Comparison of ENCODE assay signal across 23 mouse cellular contexts in genomic region chr6:28860922-28861321, GRCm38 (mm10).
"Had no signal": no experiment of that assay in that cellular context is flagged by ENCODE, and none has a peak within 500 bp of the region (broad histone marks: within the 10 kb centered on the region; RNA-seq: fewer than 3 reads in every experiment).

No protein-coding gene starts in this region.

- ATAC-seq: hindbrain, embryonic 16.5 days; inflammation-experienced regulatory T-cells, adult 6 months; intestine, embryonic 15.5 days; intestine, postnatal 0 days; liver, embryonic 12.5 days had no signal

- H3K4me3 ChIP-seq: heart, embryonic 10.5 days; heart, embryonic 12.5 days; intestine, embryonic 15.5 days; limb, embryonic 13.5 days; limb, embryonic 15.5 days; liver, embryonic 12.5 days had no signal

- H3K36me3 ChIP-seq: heart, embryonic 10.5 days; heart, embryonic 12.5 days; intestine, embryonic 15.5 days; limb, embryonic 13.5 days; limb, embryonic 15.5 days; liver, embryonic 12.5 days had no signal

- H3K9me3 ChIP-seq: heart, embryonic 10.5 days; heart, embryonic 12.5 days; intestine, embryonic 15.5 days; limb, embryonic 13.5 days; limb, embryonic 15.5 days; liver, embryonic 12.5 days had no signal

- H3K4me2 ChIP-seq: heart, embryonic 12.5 days; hindbrain, embryonic 14.5 days; intestine, embryonic 15.5 days; limb, embryonic 13.5 days; limb, embryonic 15.5 days; liver, embryonic 12.5 days had no signal

- H3K9ac ChIP-seq: heart, embryonic 12.5 days; hindbrain, embryonic 14.5 days; intestine, embryonic 15.5 days; limb, embryonic 13.5 days; limb, embryonic 15.5 days; liver, embryonic 12.5 days; liver, embryonic 14.5 days had no signal

- DNase-seq: gastrocnemius, postnatal 14 days; gastrocnemius, postnatal 36 days; heart, adult 18-20 months; heart, postnatal 14 days; heart, postnatal 36 days; kidney, adult 18-20 months; kidney, adult 8-10 months; kidney, postnatal 10 days; kidney, postnatal 36 days; layer of hippocampus, adult 9-11 months; layer of hippocampus, postnatal 36 days; left cerebral cortex, postnatal 4 days had no signal

- H3K27ac ChIP-seq: heart, embryonic 10.5 days; hindbrain, embryonic 14.5 days; intestine, embryonic 15.5 days; limb, embryonic 13.5 days; limb, embryonic 15.5 days; liver, embryonic 12.5 days; liver, embryonic 14.5 days had no signal

- H3K27me3 ChIP-seq: heart, embryonic 12.5 days; intestine, embryonic 15.5 days; limb, embryonic 13.5 days; limb, embryonic 15.5 days; liver, embryonic 12.5 days had no signal
